Comparison of ENCODE assay signal across 8 mouse cellular contexts in genomic region chr17:80062620-80063010, GRCm38 (mm10). TPM values are rescaled to one million over a fixed set of nuclear protein-coding genes. Genes with fewer than 3 reads are reported as not detected.
A peak's percentile ranks its signal among the peaks of the same experiment; 100 is the strongest.
DNase-seq lines count a peak whose midpoint lies in the region; ATAC-seq and TF ChIP-seq lines count a peak whose summit lies in the region.

No protein-coding gene starts in this region.

- H3K9me3 ChIP-seq in kidney, embryonic 15.5 days (replicated peaks) = no peaks in the 10 kb centered on the region
- no peaks in the 10 kb centered on the region for H3K9me3 ChIP-seq in forebrain, embryonic 15.5 days
- H3K9me3 ChIP-seq in liver, embryonic 12.5 days (replicated peaks) = no peaks in the 10 kb centered on the region
- H3K9me3 ChIP-seq in stomach, embryonic 15.5 days = no peaks in the 10 kb centered on the region

- peak overlapping the region; percentile 99 for H3K27ac ChIP-seq in kidney, embryonic 15.5 days
- peak overlapping the region; percentile 99 for H3K27ac ChIP-seq in bone marrow, adult 2 months (ENCODE audit: control insufficient read depth, insufficient read depth, low read depth, low read length, poor library complexity)
- H3K27ac ChIP-seq in forebrain, embryonic 15.5 days (replicated peaks) = peak overlapping the region; percentile 100
- H3K27ac ChIP-seq in liver, embryonic 12.5 days = peak overlapping the region; percentile 98
- peak overlapping the region; percentile 99 for H3K27ac ChIP-seq in stomach, embryonic 15.5 days

- TF ChIP-seq POLR2A in bone marrow, adult 2 months (IDR thresholded peaks at IDR 0.05; ENCODE audit: borderline replicate concordance, control insufficient read depth, low read depth, low read length) = no peak

- peaks cover 1% of the 10 kb centered on the region; the same call in 1 of the 2 replicates for H3K36me3 ChIP-seq in kidney, embryonic 15.5 days
- H3K36me3 ChIP-seq in forebrain, embryonic 15.5 days = no peaks in the 10 kb centered on the region
- peaks cover 9% of the 10 kb centered on the region; the same call in 1 of the 2 replicates for H3K36me3 ChIP-seq in liver, embryonic 12.5 days
- H3K36me3 ChIP-seq in stomach, embryonic 15.5 days = no peaks in the 10 kb centered on the region

- peak overlapping the region; percentile 76 for H3K4me2 ChIP-seq in kidney, embryonic 15.5 days
- H3K4me2 ChIP-seq in forebrain, embryonic 15.5 days (replicated peaks) = peak overlapping the region; percentile 71
- peak overlapping the region; percentile 85 for H3K4me2 ChIP-seq in liver, embryonic 12.5 days
- peak overlapping the region; percentile 81 for H3K4me2 ChIP-seq in stomach, embryonic 15.5 days

- no peak for ATAC-seq in kidney, embryonic 15.5 days (replicated peaks; ENCODE audit: low FRiP score)
- ATAC-seq in forebrain, embryonic 15.5 days (replicated peaks) = peak; percentile 54
- peak; percentile 41 for ATAC-seq in liver, embryonic 12.5 days
- no peak for ATAC-seq in stomach, embryonic 15.5 days (ENCODE audit: insufficient read depth, low FRiP score, low read depth)

- peaks cover 23% of the 10 kb centered on the region; the same call in 1 of the 2 replicates for H3K4me1 ChIP-seq in kidney, embryonic 15.5 days
- no peaks in the 10 kb centered on the region; the same call in 1 of the 2 replicates for H3K4me1 ChIP-seq in bone marrow, adult 2 months (ENCODE audit: control insufficient read depth, insufficient read depth, low read length)
- peaks cover 34% of the 10 kb centered on the region for H3K4me1 ChIP-seq in forebrain, embryonic 15.5 days
- H3K4me1 ChIP-seq in liver, embryonic 12.5 days = peaks cover 45% of the 10 kb centered on the region
- no peaks in the 10 kb centered on the region for H3K4me1 ChIP-seq in stomach, embryonic 15.5 days

- WGBS in kidney, embryonic 15.5 days = 1% methylated on average over 15 of the region's 15 CpGs
- WGBS in bone marrow, adult 2 months = under 1% methylated on average over 15 of the region's 15 CpGs
- 2% methylated on average over 15 of the region's 15 CpGs for WGBS in forebrain, embryonic 15.5 days
- WGBS in liver, embryonic 12.5 days (ENCODE audit: insufficient replicate concordance) = 3% methylated on average over 15 of the region's 15 CpGs
- under 1% methylated on average over 15 of the region's 15 CpGs for WGBS in stomach, embryonic 15.5 days

- DNase-seq in kidney, adult 18-20 months = no peak
- DNase-seq in T-cell, adult 2 months (ENCODE audit: low spot score) = no peak
- no peak for DNase-seq in gastrocnemius, postnatal 36 days

- H3K27me3 ChIP-seq in kidney, embryonic 15.5 days = no peaks in the 10 kb centered on the region
- no peaks in the 10 kb centered on the region for H3K27me3 ChIP-seq in forebrain, embryonic 15.5 days
- no peaks in the 10 kb centered on the region for H3K27me3 ChIP-seq in liver, embryonic 12.5 days (replicated peaks)
- H3K27me3 ChIP-seq in stomach, embryonic 15.5 days (replicated peaks) = no peaks in the 10 kb centered on the region

- intact Hi-C loops in gastrocnemius, postnatal 36 days (cut with DNase I) = no loop called here

- H3K9ac ChIP-seq in kidney, embryonic 15.5 days = peak overlapping the region; percentile 99
- H3K9ac ChIP-seq in forebrain, embryonic 15.5 days (replicated peaks) = peak overlapping the region; percentile 96
- peak overlapping the region; percentile 74 for H3K9ac ChIP-seq in liver, embryonic 12.5 days
- H3K9ac ChIP-seq in stomach, embryonic 15.5 days = peak overlapping the region; percentile 63

- peak overlapping the region; percentile 90 for H3K4me3 ChIP-seq in kidney, embryonic 15.5 days (replicated peaks)
- peak overlapping the region; percentile 88 for H3K4me3 ChIP-seq in bone marrow, adult 2 months (replicated peaks; ENCODE audit: control insufficient read depth, low read depth, low read length)
- peak overlapping the region; percentile 73 for H3K4me3 ChIP-seq in forebrain, embryonic 15.5 days
- peak overlapping the region; percentile 91 for H3K4me3 ChIP-seq in liver, embryonic 12.5 days
- H3K4me3 ChIP-seq in stomach, embryonic 15.5 days (replicated peaks) = peak overlapping the region; percentile 98

- TF ChIP-seq CTCF in bone marrow, adult 2 months (IDR thresholded peaks at IDR 0.05; ENCODE audit: control insufficient read depth, insufficient read depth, low read length) = no peak

RNA-seq across cellular contexts. Expression of gene Hnrnpll, which starts 0.5 kb away (rescaled TPM):
- polyA plus RNA-seq in kidney, embryonic 15.5 days (2015; fragmentation: Nextera tagmentation; extraction: Ambion mirVana) = 65.5 and 67.1 TPM in 2 replicates
- 21.7 and 21.8 TPM in 2 replicates for polyA plus RNA-seq in bone marrow, adult 2 months (2011; ENCODE audit: insufficient read depth, insufficient read length, low replicate concordance, missing spikeins)
- polyA plus RNA-seq in forebrain, embryonic 15.5 days (2015; fragmentation: Nextera tagmentation; extraction: Ambion mirVana) = 84.5 and 87.9 TPM in 2 replicates
- polyA plus RNA-seq in liver, embryonic 12.5 days (2016; fragmentation: Nextera tagmentation; extraction: Ambion mirVana) = 50.2 and 52.5 TPM in 2 replicates
- 55.8 and 59.1 TPM in 2 replicates for polyA plus RNA-seq in stomach, embryonic 15.5 days (2015; fragmentation: Nextera tagmentation; extraction: Ambion mirVana)
- 10 to 100 TPM; 12.6 to 14.9 TPM for total RNA-seq in gastrocnemius, postnatal 36 days (2021)

Comparison
In these comparisons a context has a peak if more than half of its experiments do, and no peak if none do; other contexts are left out.
1. ATAC-seq: peak in forebrain, embryonic 15.5 days (single experiment) and liver, embryonic 12.5 days (single experiment); none in kidney, embryonic 15.5 days (single experiment) and stomach, embryonic 15.5 days (single experiment).
2. Peak in every context shown above with its lines, with median percentiles within 50 percentile points of each other: H3K27ac ChIP-seq, H3K4me2 ChIP-seq, H3K4me3 ChIP-seq and H3K9ac ChIP-seq.